Mouse (Mus musculus): ENCODE measurements at regions not wholly inside any gene's neighbourhood (a gene's known extent, or its start where the extent isn't known, plus 50 kb on each side); places are given as distances from the start of the nearest gene placed in this dataset.

DNA sequence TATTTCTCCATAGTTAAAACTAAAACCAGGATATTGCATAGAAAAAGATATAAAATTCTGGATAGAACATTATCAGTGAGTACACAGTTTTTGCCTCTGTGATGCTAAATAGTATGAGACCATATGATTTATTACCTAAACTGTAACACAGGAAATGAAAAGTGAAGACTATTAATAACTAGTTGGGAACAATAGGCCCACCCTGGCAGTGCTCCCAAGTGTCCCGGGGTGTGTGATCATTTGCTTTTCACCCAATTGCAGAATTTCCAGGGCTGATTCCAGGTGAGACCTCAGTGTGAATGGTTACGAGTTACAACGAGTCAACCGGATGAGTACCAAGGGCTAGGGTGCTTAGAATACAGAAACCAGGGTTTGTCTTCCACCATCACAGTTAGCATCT is 172.6 kb upstream of the Tars start:
- no peak for DNase-seq (ENCODE audit: low spot score)

DNA sequence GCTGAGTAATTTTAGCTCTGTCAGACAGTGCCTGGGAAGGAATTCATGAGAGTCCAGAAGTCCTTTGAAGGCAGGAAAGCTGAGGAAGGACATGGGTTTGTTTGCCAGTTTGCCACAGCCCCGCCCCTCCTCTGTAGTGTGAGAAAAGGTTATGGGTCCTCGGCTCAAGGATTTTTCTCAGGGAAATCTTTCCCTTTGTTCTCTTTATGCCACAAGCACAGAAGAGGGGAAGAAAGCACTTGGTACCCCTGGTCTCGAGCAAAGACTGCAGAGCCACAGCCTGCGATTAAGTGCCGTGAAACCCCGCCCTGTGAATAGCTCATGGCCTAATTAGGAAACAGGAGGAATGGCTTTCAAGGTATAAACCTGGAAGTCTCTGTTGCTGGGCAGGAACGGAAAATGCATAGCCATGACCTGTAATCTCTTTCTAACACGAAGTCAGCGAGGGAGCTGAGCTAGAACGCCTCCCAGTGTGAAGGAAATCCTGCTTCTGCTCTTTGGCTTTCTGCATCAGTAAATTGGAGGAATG is 166.1 kb upstream of the Tars start:
- no peak for DNase-seq (ENCODE audit: low spot score)

DNA sequence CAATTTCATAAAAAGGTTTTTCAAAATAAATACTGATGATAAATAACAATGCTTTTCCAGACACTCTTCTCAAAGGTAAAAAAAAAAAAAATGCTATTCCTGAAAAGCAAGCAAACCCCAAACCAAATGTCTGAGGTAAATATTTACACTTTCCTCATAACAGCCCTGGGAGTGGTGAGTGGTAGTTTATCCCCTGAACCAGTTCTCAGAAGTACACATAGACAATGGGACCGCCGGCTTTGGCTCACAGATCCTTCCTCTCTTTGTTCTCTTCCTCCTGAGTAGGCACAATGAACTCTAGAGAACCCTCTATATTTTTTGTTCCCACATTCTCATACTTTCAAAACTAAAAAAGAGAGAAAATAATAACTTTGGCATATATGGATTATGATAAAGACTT is 153.1 kb upstream of the Tars start:
- DNase-seq (ENCODE audit: low spot score), result no peak

DNA sequence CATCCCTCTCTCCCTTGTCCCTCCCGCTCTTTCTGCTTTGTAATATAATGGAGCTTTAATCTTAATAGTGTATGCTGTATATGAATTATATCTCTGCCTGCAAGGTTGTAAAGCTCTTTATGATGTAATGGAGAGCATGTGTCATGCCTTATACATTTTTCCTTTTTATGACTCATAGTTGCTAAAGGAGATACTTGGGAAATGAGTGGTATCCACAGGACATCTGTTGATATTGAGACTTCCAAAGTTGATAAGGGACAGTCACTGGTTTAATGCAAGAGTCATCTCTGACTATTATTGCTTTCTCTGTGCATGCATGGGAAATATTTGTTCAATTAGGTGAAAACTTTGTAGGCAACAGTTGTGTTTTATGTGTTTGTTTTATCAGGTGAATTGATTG is 152.6 kb upstream of the Tars start:
- DNase-seq (ENCODE audit: low spot score), result no peak

DNA sequence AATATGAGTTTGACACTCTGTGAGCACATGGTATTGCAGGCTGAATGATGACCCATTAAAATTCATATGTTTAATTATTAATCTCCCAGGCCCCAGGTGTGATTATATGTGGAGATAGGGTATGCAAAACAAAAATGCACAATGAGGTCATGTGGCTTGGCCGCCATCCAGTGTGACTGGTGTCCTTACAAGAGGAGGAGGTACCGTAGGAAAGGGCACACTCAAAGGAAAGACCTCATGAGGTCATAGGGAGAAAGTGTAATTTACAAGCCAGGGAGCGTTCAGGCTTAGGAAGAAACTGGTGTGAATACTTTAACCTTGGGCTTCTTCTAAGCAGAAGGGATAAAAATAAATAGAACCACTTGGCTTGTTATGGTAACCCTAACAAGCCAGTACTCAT is 140.0 kb upstream of the Tars start:
- no peak for DNase-seq (ENCODE audit: low spot score)

DNA sequence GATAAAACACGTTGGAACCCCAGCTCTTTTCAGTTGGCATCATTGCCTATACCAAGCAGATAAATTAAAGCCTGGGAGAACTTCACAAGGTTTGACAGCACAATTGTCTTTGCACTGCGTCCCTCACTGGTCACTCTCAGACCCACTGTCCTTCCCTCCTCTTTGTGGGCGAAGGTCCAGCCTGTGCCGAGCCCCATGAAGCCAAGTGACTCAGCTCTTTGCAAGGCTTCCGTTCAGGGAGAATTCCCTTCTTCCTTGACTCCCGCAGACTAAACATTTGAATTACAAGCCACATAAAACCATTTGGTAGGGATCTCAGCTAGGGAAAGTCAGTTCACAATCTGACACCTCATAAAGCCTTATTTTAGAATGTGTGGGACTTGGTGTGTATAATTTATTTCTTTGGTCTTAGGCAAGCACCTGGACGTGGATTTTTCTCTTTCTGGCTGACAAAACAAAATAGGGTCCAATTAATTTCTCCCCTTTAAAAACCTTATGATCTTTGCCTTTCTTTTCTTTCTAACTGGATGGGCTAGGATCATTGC is 136.7 kb upstream of the Tars start:
- DNase-seq (ENCODE audit: low spot score), result no peak

DNA sequence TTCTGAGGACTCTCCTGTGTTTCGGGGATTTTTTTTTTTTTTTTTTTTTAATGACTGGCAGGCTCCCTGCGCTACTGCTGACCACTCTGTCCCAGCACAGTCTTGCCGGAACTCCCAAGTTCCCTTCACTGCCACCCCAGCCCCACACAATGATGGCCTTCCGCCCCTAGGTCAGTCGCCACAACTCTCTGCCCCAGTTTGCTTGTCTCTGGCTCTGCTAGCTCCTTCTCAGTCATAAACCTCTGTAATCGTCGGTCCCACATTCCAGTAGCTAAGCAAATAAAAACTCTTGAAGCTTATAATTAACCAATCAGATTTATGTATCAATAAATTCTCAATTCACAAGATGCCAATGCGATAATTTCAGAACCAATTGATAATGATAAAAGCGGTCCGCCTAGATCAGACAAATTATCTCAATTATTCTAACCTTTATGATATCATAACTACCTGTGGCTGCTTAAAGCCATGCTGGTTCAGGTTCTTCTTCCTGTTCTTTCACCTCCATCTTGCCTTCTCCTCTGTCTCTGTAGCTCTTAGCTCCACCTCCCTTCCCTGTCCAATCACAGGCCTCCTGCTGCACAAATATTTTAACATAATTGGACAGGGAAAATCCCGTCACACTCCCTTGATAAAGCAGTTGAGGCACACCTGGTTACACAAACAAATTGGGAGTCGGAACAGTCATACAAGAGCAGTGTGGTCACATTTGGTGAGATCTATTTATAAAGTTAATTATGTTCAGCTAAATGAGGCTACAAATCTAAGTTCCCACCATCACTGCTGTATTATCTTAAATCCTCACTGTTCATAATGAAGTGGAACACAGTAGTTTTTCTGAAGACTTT is 135.2 kb upstream of the Tars start:
- DNase-seq (ENCODE audit: low spot score), result no peak

DNA sequence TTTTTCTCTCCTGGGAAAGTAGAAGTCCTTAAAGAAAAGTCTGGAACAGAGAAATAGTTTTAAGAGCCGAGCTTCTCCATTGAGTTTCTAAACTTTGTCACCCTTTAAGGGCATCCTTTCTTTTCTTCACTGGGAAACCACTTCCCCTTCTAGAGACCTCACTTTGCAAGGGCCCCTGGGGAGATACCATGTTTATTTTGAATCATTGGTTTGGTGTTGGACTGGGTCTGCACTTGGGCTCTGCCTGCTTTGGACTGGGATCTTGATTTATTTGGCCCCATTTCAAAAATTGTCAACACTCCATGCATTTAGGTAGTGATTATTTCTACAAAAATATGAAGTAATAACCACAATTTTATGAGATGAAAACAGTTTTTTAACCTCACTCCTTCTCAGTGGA is 134.2 kb upstream of the Tars start:
- DNase-seq (ENCODE audit: low spot score), result no peak

DNA sequence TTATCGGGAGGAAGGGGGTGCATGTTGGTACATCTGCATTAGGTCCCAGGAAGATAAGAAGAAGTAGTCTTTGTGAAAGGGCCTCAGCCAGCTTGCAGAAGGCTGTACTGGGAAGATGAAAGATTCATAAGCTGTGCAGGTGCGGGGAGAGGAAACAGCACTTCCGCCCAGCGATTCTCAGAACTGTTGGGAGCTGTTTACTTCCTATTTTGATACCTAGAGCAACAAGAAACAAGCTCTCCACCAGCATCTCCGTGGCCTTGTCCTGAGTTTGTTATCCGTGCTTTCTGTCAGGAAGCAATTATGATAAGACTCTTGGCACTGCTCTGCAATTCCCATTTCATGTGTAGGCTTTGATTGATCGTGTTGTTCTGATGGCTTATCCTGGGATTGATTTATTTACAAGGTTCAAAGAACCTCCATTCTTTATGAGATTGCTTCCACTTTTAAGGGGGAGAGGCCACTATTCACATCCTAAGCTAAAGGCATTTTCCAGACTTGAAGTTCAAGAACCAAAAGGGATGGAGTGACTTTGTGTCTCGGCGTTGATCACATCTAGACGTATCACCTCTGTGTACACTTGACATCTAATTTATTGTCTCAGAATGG is 133.6 kb upstream of the Tars start:
- no peak for DNase-seq (ENCODE audit: low spot score)

DNA sequence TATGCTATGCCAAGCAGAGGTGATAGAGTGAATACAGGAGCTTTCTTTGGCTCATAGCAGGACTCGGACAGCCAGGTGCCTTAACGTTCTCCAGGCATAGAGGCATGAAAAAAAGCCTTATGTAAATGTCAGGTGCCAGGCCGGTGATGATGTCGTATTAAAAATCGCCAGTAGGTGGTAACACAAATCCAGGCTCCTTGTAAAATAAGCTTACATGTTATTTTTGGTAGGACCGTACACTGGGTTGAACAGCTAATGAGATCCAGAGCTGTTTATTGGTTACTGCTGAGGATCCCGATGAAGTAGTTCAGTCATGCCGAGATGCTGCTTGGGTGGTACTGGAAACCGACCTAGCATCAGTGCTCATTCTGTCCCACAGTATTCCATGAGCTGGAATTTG is 133.1 kb upstream of the Tars start:
- no peak for DNase-seq (ENCODE audit: low spot score)

DNA sequence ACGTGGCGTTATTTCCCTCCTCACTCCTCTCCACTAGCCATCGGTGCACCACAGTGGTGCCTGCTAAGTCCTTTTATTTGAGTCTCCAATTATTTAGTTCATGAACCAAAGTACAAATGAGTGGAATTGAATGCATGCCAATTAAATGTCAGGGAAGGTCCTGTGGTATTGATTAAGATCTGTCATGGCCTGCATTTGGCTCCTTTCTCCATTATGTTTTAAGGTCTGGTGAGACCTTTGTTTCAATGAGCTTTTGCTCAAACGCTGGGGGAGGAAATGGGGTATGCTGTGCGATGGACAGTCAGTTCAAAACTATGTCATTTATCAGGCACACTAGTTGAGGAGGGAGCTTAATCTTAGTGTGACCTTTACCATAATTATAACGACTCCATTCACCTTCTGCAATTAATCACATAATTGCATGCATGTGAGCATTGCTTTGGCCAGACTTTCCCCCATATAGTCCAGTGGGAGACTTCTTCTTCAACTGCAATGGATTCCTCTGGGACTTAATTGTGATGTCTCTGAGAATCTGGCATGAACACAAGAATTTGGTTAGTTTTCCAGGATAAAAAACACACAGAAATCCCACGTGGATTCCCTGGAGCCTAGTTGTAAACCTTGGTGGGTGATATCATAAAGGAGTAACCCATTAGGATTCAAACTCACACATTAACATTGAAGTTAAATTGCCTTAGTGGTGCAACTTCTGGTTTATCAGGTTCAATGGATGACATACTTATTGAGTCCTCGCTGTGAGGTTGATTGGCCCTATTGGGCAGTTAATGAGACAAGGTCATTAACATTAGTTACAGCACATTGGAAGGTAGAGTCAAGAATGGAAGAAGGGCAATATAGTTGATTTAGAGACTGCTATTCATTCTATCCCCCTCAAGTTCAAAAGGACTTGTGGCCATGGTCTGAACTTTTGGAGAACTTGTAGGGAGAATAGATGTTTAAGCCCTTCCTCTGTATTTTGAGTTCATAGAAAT is 130.7 kb upstream of the Tars start:
- DNase-seq (ENCODE audit: low spot score), result no peak

DNA sequence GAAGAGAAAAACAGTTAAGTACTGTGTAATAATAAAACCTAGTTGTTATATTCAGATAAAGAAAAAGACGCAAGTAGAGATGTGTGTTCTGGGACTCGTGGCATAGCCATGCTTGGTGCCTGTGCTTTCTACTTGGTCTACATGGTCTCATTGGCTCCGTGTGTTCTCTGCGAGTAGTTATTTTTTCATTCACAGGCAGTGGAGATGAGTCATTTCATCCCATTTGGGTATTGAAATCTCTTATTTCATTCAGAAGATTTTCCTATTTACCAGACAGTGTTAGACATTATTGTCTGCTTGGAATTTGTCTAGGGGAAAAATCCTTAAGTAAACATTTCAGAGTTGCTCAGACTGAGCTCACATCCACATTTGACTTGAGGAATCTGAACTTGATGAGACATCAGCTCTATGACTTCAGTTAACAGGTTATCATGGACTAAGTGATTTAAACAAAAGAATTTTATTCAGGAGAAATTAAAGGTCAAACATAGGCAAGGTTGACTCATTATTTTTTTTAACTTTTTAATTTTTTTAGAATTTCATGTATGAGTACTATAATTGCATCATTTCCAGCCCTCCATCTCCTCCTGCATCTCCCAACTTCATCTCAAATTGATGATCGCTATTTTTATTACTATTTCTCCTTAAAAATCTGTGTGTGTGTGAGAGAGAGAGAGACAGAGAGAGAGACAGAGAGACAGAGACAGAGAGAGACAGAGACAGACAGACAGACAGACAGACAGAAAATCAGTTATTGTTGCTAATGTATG is 125.1 kb upstream of the Tars start:
- no peak for DNase-seq (ENCODE audit: low spot score)

DNA sequence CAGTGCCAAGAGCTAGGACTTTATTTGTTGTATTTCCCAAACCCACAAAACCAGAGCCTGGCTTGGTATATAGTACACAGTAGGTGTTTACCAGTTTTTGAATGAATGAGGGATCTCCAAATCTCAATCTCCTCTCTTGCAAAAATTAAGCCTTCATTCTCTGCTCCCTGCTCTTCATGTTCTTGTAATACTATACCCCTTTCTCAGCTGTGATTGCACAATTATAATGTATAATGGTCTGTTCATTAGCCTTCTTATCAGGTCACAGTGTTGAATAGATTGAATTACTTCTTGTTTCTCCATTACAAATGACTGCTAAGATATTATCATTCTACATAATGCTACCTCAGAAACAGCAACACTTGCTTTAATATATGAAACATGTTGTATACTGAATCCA is 119.1 kb upstream of the Tars start:
- no peak for DNase-seq (ENCODE audit: low spot score)

DNA sequence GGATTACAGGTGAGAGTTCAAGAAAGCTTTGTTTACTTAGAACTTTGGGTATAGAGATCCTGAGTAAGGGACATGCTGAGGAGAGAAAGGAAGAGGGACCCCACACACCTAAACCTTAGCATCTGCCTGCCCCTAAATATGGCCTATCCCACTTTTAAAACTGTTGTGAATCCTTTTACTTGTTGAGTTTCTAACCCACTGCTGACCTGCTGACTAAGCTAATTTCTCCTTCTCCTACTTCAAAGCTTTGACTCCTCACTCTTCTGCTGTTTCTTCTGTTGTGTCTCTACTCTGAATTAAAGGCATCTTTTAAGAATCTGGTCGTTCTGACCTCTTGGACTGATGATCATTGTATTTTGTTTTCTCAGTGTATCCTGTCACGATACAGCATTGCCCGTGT is 118.4 kb upstream of the Tars start:
- DNase-seq (ENCODE audit: low spot score), result no peak

DNA sequence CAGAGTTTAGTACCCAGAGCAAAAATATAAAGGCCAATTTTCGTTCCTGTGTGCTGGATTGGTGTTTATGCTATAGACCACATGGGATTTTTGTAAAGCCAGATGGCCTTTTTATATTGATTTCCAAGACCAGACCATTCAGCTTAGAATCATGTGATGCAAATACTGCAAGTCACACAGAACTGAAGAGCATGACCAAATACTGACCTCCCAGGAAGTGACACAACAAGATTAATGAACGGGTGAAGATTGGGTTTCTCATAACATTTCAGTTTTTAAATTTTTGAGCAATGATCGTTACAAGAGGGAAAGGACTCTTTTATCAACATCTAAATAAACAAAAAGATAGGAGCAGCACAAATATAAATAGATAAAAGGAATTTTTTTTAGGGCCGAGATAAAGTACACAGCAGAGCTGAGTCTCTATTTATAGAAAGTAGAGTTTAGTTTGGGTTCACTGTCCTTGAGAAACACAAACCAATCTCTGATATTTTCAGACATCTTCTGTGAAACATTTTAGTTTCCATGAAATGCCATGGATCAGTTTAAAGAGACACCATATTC is 105.7 kb upstream of the Tars start:
- DNase-seq (ENCODE audit: low spot score), result no peak

DNA sequence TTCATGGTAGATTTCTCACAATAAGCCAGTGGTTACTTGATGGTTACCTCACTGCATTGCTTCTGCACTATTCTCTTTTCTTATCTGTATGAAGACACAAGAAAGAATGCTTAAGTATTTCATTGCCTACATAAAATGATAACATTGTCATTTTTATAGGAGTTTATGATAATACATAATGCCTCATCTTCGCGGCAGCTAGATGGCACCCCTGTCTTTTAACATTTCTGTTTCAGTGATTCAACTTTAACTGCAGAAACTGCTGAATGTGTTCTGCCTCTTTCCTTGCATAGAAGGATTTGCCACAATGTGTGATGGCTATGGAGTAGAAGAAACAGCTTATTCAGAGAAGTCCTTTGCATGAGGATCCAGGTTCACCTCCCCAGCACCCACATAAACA is 97.0 kb upstream of the Tars start:
- no peak for DNase-seq (ENCODE audit: low spot score)

DNA sequence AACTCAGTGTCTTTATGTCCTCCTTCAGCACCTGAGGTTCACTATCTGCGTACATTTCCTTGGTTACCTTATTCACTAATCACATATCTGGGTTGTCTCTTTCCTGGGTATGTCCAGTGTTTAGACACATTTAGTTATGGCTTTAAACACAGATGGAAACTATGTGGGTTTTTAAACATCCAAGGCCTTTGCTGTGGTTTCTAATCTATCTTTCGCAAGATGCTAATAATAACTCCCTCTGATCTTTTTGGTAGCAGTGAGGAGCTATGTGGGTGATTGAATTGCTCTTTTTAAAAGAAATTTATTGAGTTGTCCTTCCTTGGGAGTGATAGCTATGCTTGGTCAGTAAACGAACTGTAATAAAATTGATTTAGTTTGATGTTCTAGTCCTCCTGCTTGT is 89.7 kb upstream of the Tars start:
- DNase-seq (ENCODE audit: low spot score), result no peak

DNA sequence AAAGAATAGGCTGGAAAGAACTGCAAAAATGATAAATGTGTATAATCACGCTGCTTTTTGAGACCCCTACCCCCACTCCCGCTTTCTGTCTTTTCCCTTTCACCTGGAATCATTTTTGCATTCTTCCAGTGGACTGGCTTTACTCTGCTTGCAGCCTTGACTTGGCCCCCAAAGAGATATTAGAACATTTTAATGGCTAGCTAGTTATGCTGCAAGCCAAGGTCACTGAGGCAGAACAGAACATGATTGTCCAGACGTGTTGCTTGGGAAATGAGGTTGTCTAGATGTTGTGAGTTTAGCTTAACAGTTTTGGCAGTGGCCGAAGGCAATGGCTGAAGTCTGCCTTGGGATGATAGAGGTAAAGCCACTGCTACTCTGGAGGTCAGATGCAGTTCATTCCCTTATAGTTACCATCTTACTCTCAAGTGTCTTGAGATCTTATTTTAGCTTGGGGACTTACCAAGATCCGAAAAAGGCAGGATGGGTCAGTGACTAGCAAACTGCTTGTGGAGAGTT is 87.9 kb upstream of the Tars start:
- DNase-seq (ENCODE audit: low spot score), result no peak

DNA sequence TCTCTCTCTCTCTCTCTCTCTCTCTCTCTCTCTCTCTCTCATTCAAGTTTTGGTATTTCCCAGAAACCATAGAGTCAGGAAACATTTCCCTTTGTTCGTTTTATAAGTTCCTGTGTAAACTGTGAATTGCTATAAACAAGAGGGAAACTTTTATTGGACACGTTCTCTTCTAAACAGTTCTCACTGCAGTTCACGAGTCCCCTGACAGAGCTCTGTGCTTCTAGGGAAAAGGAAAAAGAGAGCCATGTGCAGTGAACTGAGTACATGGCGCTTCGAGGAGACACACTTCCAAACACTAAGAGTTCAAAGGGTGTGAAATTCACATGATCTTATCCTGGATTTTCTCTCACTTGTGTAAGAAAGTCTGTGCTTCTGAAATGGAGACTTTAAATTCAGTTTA is 84.5 kb upstream of the Tars start:
- DNase-seq (ENCODE audit: low spot score), result no peak

DNA sequence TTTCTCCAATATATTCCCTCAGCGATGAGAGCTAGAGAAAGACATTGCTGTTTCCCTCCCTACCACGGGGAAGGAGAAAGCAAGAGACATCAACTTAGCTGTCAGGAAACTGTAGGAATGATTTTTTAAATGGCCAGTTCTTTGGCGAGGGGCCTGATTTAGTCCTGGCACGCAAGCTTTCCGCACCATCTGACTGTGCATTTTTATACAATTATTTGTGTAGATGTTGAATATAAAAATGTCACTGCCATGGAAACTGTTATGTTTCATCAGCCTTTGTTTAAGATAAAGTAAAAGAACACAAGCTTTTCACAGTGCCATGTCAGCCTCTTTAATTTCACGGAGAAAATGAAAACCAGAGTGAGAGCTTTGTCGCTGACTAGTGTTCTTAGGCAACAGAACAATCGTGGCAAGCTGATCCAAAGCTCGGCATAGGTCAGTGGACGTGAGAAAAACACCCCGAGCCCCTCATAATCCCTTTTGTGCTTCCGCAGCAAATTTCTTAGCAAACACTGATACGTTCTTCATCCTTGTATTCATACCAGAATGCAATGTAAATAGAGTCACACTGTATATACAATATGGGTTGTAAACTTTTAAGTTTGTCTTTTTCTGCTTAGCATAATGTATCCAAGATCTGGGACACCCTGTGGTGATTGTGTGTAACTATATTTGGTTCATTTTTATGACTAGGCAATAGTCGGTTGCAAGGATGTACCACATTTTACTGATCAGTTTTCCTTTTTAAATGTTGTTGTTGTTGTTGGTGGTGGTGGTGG is 79.9 kb upstream of the Tars start:
- DNase-seq (ENCODE audit: low spot score), result no peak

Data from testis, postnatal 10 days (tissue).